Comparison of ENCODE assay signal across 8 mouse cellular contexts in genomic region chr4:151989110-151989488, GRCm38 (mm10). TPM values are rescaled to one million over a fixed set of nuclear protein-coding genes. Genes with fewer than 3 reads are reported as not detected.
DNase-seq lines count a peak whose midpoint lies in the region; ATAC-seq and TF ChIP-seq lines count a peak whose summit lies in the region.

No protein-coding gene starts in this region.

- TF ChIP-seq POLR2A in testis, adult 2 months (IDR thresholded peaks at IDR 0.05; ENCODE audit: control insufficient read depth, low read depth, low read length): no peak
- no peak for TF ChIP-seq POLR2A in limb, embryonic 14.5 days (IDR thresholded peaks at IDR 0.05; ENCODE audit: borderline replicate concordance, extremely low read depth, insufficient read depth, insufficient read length)

- peak overlapping the region; percentile 84 for H3K4me3 ChIP-seq in testis, adult 2 months (ENCODE audit: control insufficient read depth, low read depth, low read length)
- peak overlapping the region; percentile 77 for H3K4me3 ChIP-seq in forebrain, embryonic 12.5 days (replicated peaks)
- peak overlapping the region; percentile 92 for H3K4me3 ChIP-seq in limb, embryonic 14.5 days (replicated peaks; ENCODE audit: low read length)
- peak overlapping the region; percentile 82 for H3K4me3 ChIP-seq in stomach, embryonic 15.5 days (replicated peaks)

- no peak for TF ChIP-seq CTCF in testis, adult 2 months (IDR thresholded peaks at IDR 0.05; ENCODE audit: control insufficient read depth, insufficient read depth, insufficient replicate concordance, low read depth, low read length)

- 0 out of 2 replicates have a peak overlapping the region, but pooled peaks have one; percentile 30 for H3K27ac ChIP-seq in testis, adult 2 months (ENCODE audit: control insufficient read depth, insufficient read depth, low read depth, low read length)
- H3K27ac ChIP-seq in forebrain, embryonic 12.5 days: peak overlapping the region; percentile 72
- no peak overlapping the region for H3K27ac ChIP-seq in limb, embryonic 14.5 days (replicated peaks; ENCODE audit: low read depth, low read length)
- peak overlapping the region; percentile 78 for H3K27ac ChIP-seq in stomach, embryonic 15.5 days

- H3K9me3 ChIP-seq in forebrain, embryonic 12.5 days: no peaks in the 10 kb centered on the region
- no peaks in the 10 kb centered on the region for H3K9me3 ChIP-seq in limb, embryonic 14.5 days (ENCODE audit: control insufficient read depth, low read length)
- no peaks in the 10 kb centered on the region for H3K9me3 ChIP-seq in stomach, embryonic 15.5 days

- peak overlapping the region; percentile 83 for H3K4me2 ChIP-seq in forebrain, embryonic 12.5 days
- peak overlapping the region; percentile 84; the same call in 1 of the 2 replicates for H3K4me2 ChIP-seq in limb, embryonic 14.5 days (replicated peaks; ENCODE audit: low read depth, low read length, severe bottlenecking)
- peak overlapping the region; percentile 87 for H3K4me2 ChIP-seq in stomach, embryonic 15.5 days

- ATAC-seq in forebrain, embryonic 12.5 days (ENCODE audit: low FRiP score): peak; percentile 12; the same call in 1 of the 2 replicates
- 0 out of 2 replicates have a peak, but pooled peaks have one; percentile 3 for ATAC-seq in limb, embryonic 14.5 days (ENCODE audit: low FRiP score, low read depth)
- peak; percentile 1; the same call in 1 of the 2 replicates for ATAC-seq in stomach, embryonic 15.5 days (ENCODE audit: insufficient read depth, low FRiP score, low read depth)
- ATAC-seq in megakaryocyte progenitor cell, adult 5-6 weeks (replicated peaks; ENCODE audit: poor library complexity): no peak
- ATAC-seq in megakaryocyte-erythroid progenitor cell, adult 5-6 weeks (replicated peaks; ENCODE audit: low FRiP score, low TSS enrichment, poor library complexity, severe bottlenecking): no peak

- WGBS in forebrain, embryonic 12.5 days: 33% methylated on average over 6 of the region's 6 CpGs
- WGBS in limb, embryonic 14.5 days: 31% methylated on average over 6 of the region's 6 CpGs
- WGBS in stomach, embryonic 15.5 days: 27% methylated on average over 6 of the region's 6 CpGs

- no peak for DNase-seq in testis, postnatal 14 days (ENCODE audit: low spot score)
- DNase-seq in limb, embryonic 14.5 days (ENCODE audit: low spot score): no peak
- no peak for DNase-seq in gastrocnemius, postnatal 14 days

- H3K27me3 ChIP-seq in testis, adult 2 months (ENCODE audit: control insufficient read depth, insufficient read depth, low read length): no peaks in the 10 kb centered on the region
- 0 out of 2 replicates have a peak, but pooled peaks cover 4% of the 10 kb centered on the region for H3K27me3 ChIP-seq in forebrain, embryonic 12.5 days
- no peaks in the 10 kb centered on the region for H3K27me3 ChIP-seq in limb, embryonic 14.5 days (ENCODE audit: control insufficient read depth, insufficient read depth, low read length)
- H3K27me3 ChIP-seq in stomach, embryonic 15.5 days (replicated peaks): no peaks in the 10 kb centered on the region

- H3K9ac ChIP-seq in forebrain, embryonic 12.5 days: peak overlapping the region; percentile 92
- no peak overlapping the region for H3K9ac ChIP-seq in limb, embryonic 14.5 days (ENCODE audit: low read depth, low read length, severe bottlenecking)
- H3K9ac ChIP-seq in stomach, embryonic 15.5 days: no peak overlapping the region

- H3K36me3 ChIP-seq in testis, adult 2 months (ENCODE audit: control insufficient read depth, insufficient read depth, low read length): no peaks in the 10 kb centered on the region
- peaks cover 38% of the 10 kb centered on the region for H3K36me3 ChIP-seq in forebrain, embryonic 12.5 days (replicated peaks)
- peaks cover 55% of the 10 kb centered on the region for H3K36me3 ChIP-seq in limb, embryonic 14.5 days (ENCODE audit: control insufficient read depth, insufficient read depth, low read length)
- peaks cover 22% of the 10 kb centered on the region for H3K36me3 ChIP-seq in stomach, embryonic 15.5 days

- peaks cover 14% of the 10 kb centered on the region for H3K4me1 ChIP-seq in testis, adult 2 months (ENCODE audit: control insufficient read depth, insufficient read depth, low read length)
- peaks cover 37% of the 10 kb centered on the region for H3K4me1 ChIP-seq in forebrain, embryonic 12.5 days
- H3K4me1 ChIP-seq in limb, embryonic 14.5 days (ENCODE audit: control insufficient read depth, insufficient read depth, low read length): peaks cover 12% of the 10 kb centered on the region; the same call in 1 of the 2 replicates
- H3K4me1 ChIP-seq in stomach, embryonic 15.5 days: peaks cover 35% of the 10 kb centered on the region

- intact Hi-C loops in gastrocnemius, postnatal 14 days (cut with DNase I; ENCODE audit: low total_unique reads): no loop called here

RNA-seq across cellular contexts. Expression of gene Thap3, which starts 0.3 kb away (rescaled TPM):
- polyA plus RNA-seq in testis, adult 2 months (2012; rRNA removed): 4.2 and 5.5 TPM in 2 replicates
- 33.9 and 38.6 TPM in 2 replicates for polyA plus RNA-seq in forebrain, embryonic 12.5 days (2016; fragmentation: Nextera tagmentation; extraction: Ambion mirVana)
- 60.6 and 61.6 TPM in 2 replicates for polyA plus RNA-seq in limb, embryonic 14.5 days (2012; rRNA removed)
- 36.1 and 37.5 TPM in 2 replicates for polyA plus RNA-seq in limb, embryonic 14.5 days (2014; fragmentation: Nextera tagmentation; extraction: Ambion mirVana)
- polyA plus RNA-seq in stomach, embryonic 15.5 days (2015; fragmentation: Nextera tagmentation; extraction: Ambion mirVana): 39.4 and 39.7 TPM in 2 replicates
- total RNA-seq in megakaryocyte progenitor cell, adult 5-6 weeks (2015): 7.2 and 8.0 TPM in 2 replicates
- 6.1 and 6.4 TPM in 2 replicates for total RNA-seq in megakaryocyte progenitor cell, adult 5-6 weeks (2017)
- total RNA-seq in megakaryocyte-erythroid progenitor cell, adult 5-6 weeks (2014; fragmentation: Nextera tagmentation): 2.1 and 7.3 TPM in 2 replicates
- 1.4 and 9.6 TPM in 2 replicates for total RNA-seq in megakaryocyte-erythroid progenitor cell, adult 5-6 weeks (2017)
- total RNA-seq in gastrocnemius, postnatal 14 days (2021): 10 to 100 TPM; 28.0 to 32.2 TPM

RNA-seq across cellular contexts. Expression of gene Phf13, which starts 7.0 kb away (rescaled TPM):
- 41.8 and 43.6 TPM in 2 replicates for polyA plus RNA-seq in testis, adult 2 months (2012; rRNA removed)
- polyA plus RNA-seq in forebrain, embryonic 12.5 days (2016; fragmentation: Nextera tagmentation; extraction: Ambion mirVana): 24.4 and 27.4 TPM in 2 replicates
- 35.1 and 40.5 TPM in 2 replicates for polyA plus RNA-seq in limb, embryonic 14.5 days (2012; rRNA removed)
- 33.7 and 37.1 TPM in 2 replicates for polyA plus RNA-seq in limb, embryonic 14.5 days (2014; fragmentation: Nextera tagmentation; extraction: Ambion mirVana)
- polyA plus RNA-seq in stomach, embryonic 15.5 days (2015; fragmentation: Nextera tagmentation; extraction: Ambion mirVana): 22.1 and 23.4 TPM in 2 replicates
- 2.8 and 4.6 TPM in 2 replicates for total RNA-seq in megakaryocyte progenitor cell, adult 5-6 weeks (2015)
- 1.0 and 2.7 TPM in 2 replicates for total RNA-seq in megakaryocyte progenitor cell, adult 5-6 weeks (2017)
- total RNA-seq in megakaryocyte-erythroid progenitor cell, adult 5-6 weeks (2014; fragmentation: Nextera tagmentation): 0.15 and 0.52 TPM in 2 replicates
- total RNA-seq in megakaryocyte-erythroid progenitor cell, adult 5-6 weeks (2017): 0.09 and 1.5 TPM in 2 replicates
- 1 to 10 TPM; 4.1 to 4.4 TPM for total RNA-seq in gastrocnemius, postnatal 14 days (2021)

RNA-seq across cellular contexts. Expression of gene Klhl21, which starts 19.5 kb away (rescaled TPM):
- 17.1 TPM in 2 replicates for polyA plus RNA-seq in testis, adult 2 months (2012; rRNA removed)
- polyA plus RNA-seq in forebrain, embryonic 12.5 days (2016; fragmentation: Nextera tagmentation; extraction: Ambion mirVana): 5.3 and 5.5 TPM in 2 replicates
- 18.8 and 25.7 TPM in 2 replicates for polyA plus RNA-seq in limb, embryonic 14.5 days (2012; rRNA removed)
- polyA plus RNA-seq in limb, embryonic 14.5 days (2014; fragmentation: Nextera tagmentation; extraction: Ambion mirVana): 11.0 and 11.1 TPM in 2 replicates
- 13.5 and 14.0 TPM in 2 replicates for polyA plus RNA-seq in stomach, embryonic 15.5 days (2015; fragmentation: Nextera tagmentation; extraction: Ambion mirVana)
- total RNA-seq in megakaryocyte progenitor cell, adult 5-6 weeks (2015): 3.4 and 3.6 TPM in 2 replicates
- total RNA-seq in megakaryocyte progenitor cell, adult 5-6 weeks (2017): 6.6 and 7.9 TPM in 2 replicates
- 7.0 and 7.6 TPM in 2 replicates for total RNA-seq in megakaryocyte-erythroid progenitor cell, adult 5-6 weeks (2014; fragmentation: Nextera tagmentation)
- 5.1 and 8.3 TPM in 2 replicates for total RNA-seq in megakaryocyte-erythroid progenitor cell, adult 5-6 weeks (2017)
- total RNA-seq in gastrocnemius, postnatal 14 days (2021): 10 to 100 TPM; 26.9 to 31.8 TPM

RNA-seq across cellular contexts. Expression of gene Zbtb48, which starts 38.4 kb away (rescaled TPM):
- 18.2 and 22.4 TPM in 2 replicates for polyA plus RNA-seq in testis, adult 2 months (2012; rRNA removed)
- polyA plus RNA-seq in forebrain, embryonic 12.5 days (2016; fragmentation: Nextera tagmentation; extraction: Ambion mirVana): 23.7 and 24.2 TPM in 2 replicates
- polyA plus RNA-seq in limb, embryonic 14.5 days (2012; rRNA removed): 31.2 and 41.5 TPM in 2 replicates
- polyA plus RNA-seq in limb, embryonic 14.5 days (2014; fragmentation: Nextera tagmentation; extraction: Ambion mirVana): 25.4 and 27.4 TPM in 2 replicates
- 16.8 and 17.6 TPM in 2 replicates for polyA plus RNA-seq in stomach, embryonic 15.5 days (2015; fragmentation: Nextera tagmentation; extraction: Ambion mirVana)
- 7.4 and 10.3 TPM in 2 replicates for total RNA-seq in megakaryocyte progenitor cell, adult 5-6 weeks (2015)
- total RNA-seq in megakaryocyte progenitor cell, adult 5-6 weeks (2017): 4.8 and 6.6 TPM in 2 replicates
- total RNA-seq in megakaryocyte-erythroid progenitor cell, adult 5-6 weeks (2014; fragmentation: Nextera tagmentation): 6.6 and 27.2 TPM in 2 replicates
- total RNA-seq in megakaryocyte-erythroid progenitor cell, adult 5-6 weeks (2017): 7.0 and 10.6 TPM in 2 replicates
- 1 to 10 TPM; 1.8 to 3.3 TPM for total RNA-seq in gastrocnemius, postnatal 14 days (2021)

RNA-seq across cellular contexts. Expression of gene Tas1r1, which starts 49.3 kb away (rescaled TPM):
- polyA plus RNA-seq in testis, adult 2 months (2012; rRNA removed): 30.2 and 37.6 TPM in 2 replicates
- 0.55 and 0.78 TPM in 2 replicates for polyA plus RNA-seq in forebrain, embryonic 12.5 days (2016; fragmentation: Nextera tagmentation; extraction: Ambion mirVana)
- polyA plus RNA-seq in limb, embryonic 14.5 days (2012; rRNA removed): 1.0 and 1.7 TPM in 2 replicates
- 0.93 and 1.3 TPM in 2 replicates for polyA plus RNA-seq in limb, embryonic 14.5 days (2014; fragmentation: Nextera tagmentation; extraction: Ambion mirVana)
- 0.28 and 0.31 TPM in 2 replicates for polyA plus RNA-seq in stomach, embryonic 15.5 days (2015; fragmentation: Nextera tagmentation; extraction: Ambion mirVana)
- 0.71 and 0.91 TPM in 2 replicates for total RNA-seq in megakaryocyte progenitor cell, adult 5-6 weeks (2015)
- 1.2 and 3.2 TPM in 2 replicates for total RNA-seq in megakaryocyte progenitor cell, adult 5-6 weeks (2017)
- total RNA-seq in megakaryocyte-erythroid progenitor cell, adult 5-6 weeks (2014; fragmentation: Nextera tagmentation): 0.74 TPM in 1 of 2 replicates, not detected in the other
- total RNA-seq in megakaryocyte-erythroid progenitor cell, adult 5-6 weeks (2017): 0.88 TPM in 1 of 2 replicates, not detected in the other
- 1 to 10 TPM in 1 of 2 experiments, under 1 TPM in 1; 0.80 to 1.3 TPM for total RNA-seq in gastrocnemius, postnatal 14 days (2021)

Comparison
In these comparisons a context has a peak if more than half of its experiments do, and no peak if none do; other contexts are left out.
1. ATAC-seq: peak in forebrain, embryonic 12.5 days (single experiment), limb, embryonic 14.5 days (single experiment) and stomach, embryonic 15.5 days (single experiment); none in megakaryocyte progenitor cell, adult 5-6 weeks (single experiment) and megakaryocyte-erythroid progenitor cell, adult 5-6 weeks (single experiment).
2. Peak in every context shown above with its lines, with median percentiles within 50 percentile points of each other: H3K4me3 ChIP-seq and H3K4me2 ChIP-seq.